19 mouse cellular contexts compared by ENCODE assay signal in genomic region chr17:40384567-40384966, GRCm38 (mm10).
DNase-seq lines count a peak whose midpoint lies in the region; ATAC-seq and TF ChIP-seq lines count a peak whose summit lies in the region.
"Had no signal": no experiment of that assay in that cellular context is flagged by ENCODE, and none has a peak within 500 bp of the region (broad histone marks: within the 10 kb centered on the region; RNA-seq: fewer than 3 reads in every experiment).

No protein-coding gene starts in this region.

- peak; percentile 29 for TF ChIP-seq CTCF in hindbrain, postnatal 0 days (IDR thresholded peaks at IDR 0.05; ENCODE audit: low read depth)
- peak; percentile 35 for TF ChIP-seq CTCF in Patski (IDR thresholded peaks at IDR 0.05)
- no peak for TF ChIP-seq CTCF in thymus, adult 2 months (IDR thresholded peaks at IDR 0.05; ENCODE audit: borderline replicate concordance, control insufficient read depth, extremely low read depth, insufficient read depth, low read length, poor library complexity)

- H3K4me3 ChIP-seq in hindbrain, postnatal 0 days (ENCODE audit: low read length) = no peak overlapping the region
- H3K4me3 ChIP-seq in hindbrain, embryonic 10.5 days = no peak overlapping the region
- no peak overlapping the region for H3K4me3 ChIP-seq in midbrain, embryonic 14.5 days (replicated peaks; ENCODE audit: low read depth, low read length)
- no peak overlapping the region for H3K4me3 ChIP-seq in midbrain, embryonic 15.5 days
- no peak overlapping the region for H3K4me3 ChIP-seq in thymus, adult 2 months (ENCODE audit: control insufficient read depth, insufficient read depth, low read length)
- H3K4me3 ChIP-seq: embryonic facial prominence, embryonic 10.5 days; heart, embryonic 13.5 days; hindbrain, embryonic 12.5 days had no signal

- peak; percentile 2 for DNase-seq in hindbrain, postnatal 0 days (ENCODE audit: low spot score)
- no peak for DNase-seq in hindbrain, embryonic 10.5 days (ENCODE audit: low spot score)
- peak; percentile 2 for DNase-seq in midbrain, embryonic 14.5 days
- DNase-seq in Patski (ENCODE audit: low read depth, low spot score) = no peak
- DNase-seq in lung, postnatal 14 days = no peak
- DNase-seq in thymus, adult 2 months = no peak
- DNase-seq: adrenal gland, postnatal 10 days; cerebellum, adult 11-12 months; cerebellum, adult 9-10 months; cerebellum, postnatal 36 days; gastrocnemius, postnatal 36 days; heart, adult 11 months; heart, postnatal 36 days had no signal

- H3K9ac ChIP-seq in hindbrain, postnatal 0 days (replicated peaks; ENCODE audit: low read length) = no peak overlapping the region
- H3K9ac ChIP-seq in midbrain, embryonic 14.5 days (replicated peaks; ENCODE audit: low read length) = no peak overlapping the region
- H3K9ac ChIP-seq in midbrain, embryonic 15.5 days = no peak overlapping the region
- H3K9ac ChIP-seq: heart, embryonic 13.5 days; hindbrain, embryonic 12.5 days had no signal

- 50% methylated on average over 1 of the region's 1 CpGs for WGBS in hindbrain, postnatal 0 days
- WGBS in hindbrain, embryonic 10.5 days = 61% methylated on average over 1 of the region's 1 CpGs
- 65% methylated on average over 1 of the region's 1 CpGs for WGBS in midbrain, embryonic 14.5 days
- 55% methylated on average over 1 of the region's 1 CpGs for WGBS in midbrain, embryonic 15.5 days
- WGBS in thymus, adult 2 months = 49% methylated on average over 1 of the region's 1 CpGs

- TF ChIP-seq POLR2A in thymus, adult 2 months (IDR thresholded peaks at IDR 0.05; ENCODE audit: control insufficient read depth, extremely low read depth, insufficient read depth, low read length, poor library complexity) = no peak

- no peaks in the 10 kb centered on the region for H3K36me3 ChIP-seq in hindbrain, postnatal 0 days (ENCODE audit: insufficient read depth, low read length)
- H3K36me3 ChIP-seq in hindbrain, embryonic 10.5 days = no peaks in the 10 kb centered on the region
- H3K36me3 ChIP-seq in midbrain, embryonic 14.5 days (ENCODE audit: control insufficient read depth, insufficient read depth, low read length) = no peaks in the 10 kb centered on the region
- no peaks in the 10 kb centered on the region for H3K36me3 ChIP-seq in midbrain, embryonic 15.5 days (replicated peaks)
- H3K36me3 ChIP-seq in thymus, adult 2 months (ENCODE audit: control insufficient read depth, insufficient read depth, low read length) = no peaks in the 10 kb centered on the region
- H3K36me3 ChIP-seq: embryonic facial prominence, embryonic 10.5 days; heart, embryonic 13.5 days; hindbrain, embryonic 12.5 days had no signal

- no peaks in the 10 kb centered on the region for H3K4me1 ChIP-seq in hindbrain, postnatal 0 days (ENCODE audit: insufficient read depth, low read length)
- no peaks in the 10 kb centered on the region for H3K4me1 ChIP-seq in hindbrain, embryonic 10.5 days (replicated peaks)
- no peaks in the 10 kb centered on the region for H3K4me1 ChIP-seq in midbrain, embryonic 14.5 days (ENCODE audit: control insufficient read depth, insufficient read depth, low read length)
- H3K4me1 ChIP-seq in midbrain, embryonic 15.5 days = no peaks in the 10 kb centered on the region
- H3K4me1 ChIP-seq in thymus, adult 2 months (replicated peaks; ENCODE audit: control insufficient read depth, insufficient read depth, low read length) = no peaks in the 10 kb centered on the region
- H3K4me1 ChIP-seq: embryonic facial prominence, embryonic 10.5 days; heart, embryonic 13.5 days; hindbrain, embryonic 12.5 days had no signal

- CTCF ChIA-PET in Patski (lab: Charles Lee) = no interaction called here

- in situ Hi-C loops in Patski (cut with MboI; ENCODE audit: low pct_unique_long_range_greater_than_20kb) = loop anchor here (25.0 kb wide), 2 partner anchors 172 to 497 kb away; partner anchors contain the start of gene Pgk2

- no peak overlapping the region for H3K4me2 ChIP-seq in hindbrain, postnatal 0 days (ENCODE audit: low read depth, low read length)
- no peak overlapping the region for H3K4me2 ChIP-seq in midbrain, embryonic 14.5 days (ENCODE audit: low read length)
- H3K4me2 ChIP-seq in midbrain, embryonic 15.5 days = no peak overlapping the region
- H3K4me2 ChIP-seq: heart, embryonic 13.5 days; hindbrain, embryonic 12.5 days had no signal

- POLR2A ChIA-PET in Patski (lab: Charles Lee) = no interaction called here

- no peak overlapping the region for H3K27ac ChIP-seq in hindbrain, postnatal 0 days
- no peak overlapping the region for H3K27ac ChIP-seq in hindbrain, embryonic 10.5 days
- H3K27ac ChIP-seq in midbrain, embryonic 14.5 days (replicated peaks; ENCODE audit: low read depth, low read length) = no peak overlapping the region
- no peak overlapping the region for H3K27ac ChIP-seq in midbrain, embryonic 15.5 days
- H3K27ac ChIP-seq in thymus, adult 2 months (ENCODE audit: control insufficient read depth, insufficient read depth, low read length) = no peak overlapping the region
- H3K27ac ChIP-seq: embryonic facial prominence, embryonic 10.5 days; heart, embryonic 13.5 days; hindbrain, embryonic 12.5 days had no signal

- H3K9me3 ChIP-seq in hindbrain, postnatal 0 days (ENCODE audit: low read length) = no peaks in the 10 kb centered on the region
- no peaks in the 10 kb centered on the region for H3K9me3 ChIP-seq in hindbrain, embryonic 10.5 days
- no peaks in the 10 kb centered on the region for H3K9me3 ChIP-seq in midbrain, embryonic 14.5 days (ENCODE audit: control insufficient read depth, low read length)
- H3K9me3 ChIP-seq in midbrain, embryonic 15.5 days = no peaks in the 10 kb centered on the region
- H3K9me3 ChIP-seq: embryonic facial prominence, embryonic 10.5 days; heart, embryonic 13.5 days; hindbrain, embryonic 12.5 days had no signal

- no peak for ATAC-seq in hindbrain, postnatal 0 days
- no peak for ATAC-seq in midbrain, embryonic 14.5 days (ENCODE audit: low FRiP score, low TSS enrichment)
- no peak for ATAC-seq in midbrain, embryonic 15.5 days (replicated peaks)
- ATAC-seq in Patski = no peak
- ATAC-seq: forebrain, embryonic 14.5 days; hindbrain, embryonic 16.5 days had no signal

- H3K27me3 ChIP-seq in hindbrain, postnatal 0 days (ENCODE audit: insufficient read depth, low read length) = no peaks in the 10 kb centered on the region
- no peaks in the 10 kb centered on the region for H3K27me3 ChIP-seq in hindbrain, embryonic 10.5 days (ENCODE audit: insufficient read depth, poor library complexity, severe bottlenecking)
- no peaks in the 10 kb centered on the region for H3K27me3 ChIP-seq in midbrain, embryonic 14.5 days (ENCODE audit: control insufficient read depth, insufficient read depth, low read length)
- no peaks in the 10 kb centered on the region for H3K27me3 ChIP-seq in midbrain, embryonic 15.5 days (replicated peaks)
- H3K27me3 ChIP-seq in Patski = no peaks in the 10 kb centered on the region
- no peaks in the 10 kb centered on the region for H3K27me3 ChIP-seq in thymus, adult 2 months (ENCODE audit: control insufficient read depth, insufficient read depth, low read length)
- H3K27me3 ChIP-seq: heart, embryonic 13.5 days; hindbrain, embryonic 12.5 days had no signal

Comparison
In these comparisons a context has a peak if more than half of its experiments do, and no peak if none do; other contexts are left out.
1. DNase-seq: peak in hindbrain, postnatal 0 days (single experiment) and midbrain, embryonic 14.5 days (single experiment); none in hindbrain, embryonic 10.5 days (single experiment), Patski (single experiment), lung, postnatal 14 days (single experiment) and thymus, adult 2 months (single experiment).